Mouse (Mus musculus): ENCODE data around the gene Prkn.
A peak's percentile ranks its signal among the peaks of the same experiment; 100 is the strongest.

Prkn gene

GRCm38 (mm10) chr17:12037065-12037464 is 1196.9 kb downstream of the Prkn start:
- no peak for DNase-seq (ENCODE audit: low spot score in 2 of 2)

GRCm38 (mm10) chr17:12037574-12037973 is 1197.4 kb downstream of the Prkn start:
- DNase-seq (ENCODE audit: low spot score in 2 of 2): no peak

- DNase-seq (ENCODE audit: low spot score in 2 of 2): no peak
Measured at GRCm38 (mm10) chr17:12038499-12038898, 1198.3 kb downstream of the Prkn start.

- DNase-seq (ENCODE audit: low spot score in 2 of 2): peak; percentile 82
Measured at GRCm38 (mm10) chr17:12039188-12039587, 1199.0 kb downstream of the Prkn start.

GRCm38 (mm10) chr17:12039922-12040321 is 1199.7 kb downstream of the Prkn start:
- DNase-seq (ENCODE audit: low spot score in 2 of 2): no peak

GRCm38 (mm10) chr17:12040546-12040945 is 1200.4 kb downstream of the Prkn start:
- DNase-seq (ENCODE audit: low spot score in 2 of 2): no peak

GRCm38 (mm10) chr17:12041091-12041655 is 1201.0 kb downstream of the Prkn start:
- DNase-seq (ENCODE audit: low spot score in 2 of 2): no peak

- DNase-seq (ENCODE audit: low spot score in 2 of 2): peak; percentile 18 to 39
Measured at GRCm38 (mm10) chr17:12042561-12043256, 1202.5 kb downstream of the Prkn start.

GRCm38 (mm10) chr17:12044222-12044621 is 1204.0 kb downstream of the Prkn start:
- no peak for DNase-seq (ENCODE audit: low spot score in 2 of 2)

- DNase-seq (ENCODE audit: low spot score in 2 of 2): no peak
Measured at GRCm38 (mm10) chr17:12045861-12046273, 1205.7 kb downstream of the Prkn start.

- DNase-seq (ENCODE audit: low spot score in 2 of 2): no peak
Measured at GRCm38 (mm10) chr17:12047032-12047431, 1206.8 kb downstream of the Prkn start.

- DNase-seq (ENCODE audit: low spot score in 2 of 2): no peak
Measured at GRCm38 (mm10) chr17:12047523-12047922, 1207.3 kb downstream of the Prkn start.

- no peak for DNase-seq (ENCODE audit: low spot score in 2 of 2)
Measured at GRCm38 (mm10) chr17:12048695-12049490, 1208.7 kb downstream of the Prkn start.

GRCm38 (mm10) chr17:12050261-12050660 is 1210.1 kb downstream of the Prkn start:
- no peak for DNase-seq (ENCODE audit: low spot score in 2 of 2)

- DNase-seq (ENCODE audit: low spot score in 2 of 2): no peak
Measured at GRCm38 (mm10) chr17:12051031-12051430, 1210.8 kb downstream of the Prkn start.

GRCm38 (mm10) chr17:12052651-12053050 is 1212.5 kb downstream of the Prkn start:
- DNase-seq (ENCODE audit: low spot score in 2 of 2): no peak

GRCm38 (mm10) chr17:12059041-12059440 is 1218.9 kb downstream of the Prkn start:
- no peak for DNase-seq (ENCODE audit: low spot score in 2 of 2)

- no peak for DNase-seq (ENCODE audit: low spot score in 2 of 2)
Measured at GRCm38 (mm10) chr17:12061381-12061780, 1221.2 kb downstream of the Prkn start.

- DNase-seq (ENCODE audit: low spot score in 2 of 2): no peak
Measured at GRCm38 (mm10) chr17:12062861-12063260, 1222.7 kb downstream of the Prkn start.

- no peak for DNase-seq (ENCODE audit: low spot score in 2 of 2)
Measured at GRCm38 (mm10) chr17:12063533-12063932, 1223.3 kb downstream of the Prkn start.

- no peak for DNase-seq (ENCODE audit: low spot score in 2 of 2)
Measured at GRCm38 (mm10) chr17:12066054-12066453, 1225.9 kb downstream of the Prkn start.

GRCm38 (mm10) chr17:12076816-12077215 is 1236.6 kb downstream of the Prkn start:
- no peak for DNase-seq (ENCODE audit: low spot score in 2 of 2)

Measured in frontal cortex, postnatal 25 days (tissue).